Mouse (Mus musculus): ENCODE data around the gene Foxg1. TPM values are rescaled to one million over a fixed set of nuclear protein-coding genes. Genes with fewer than 3 reads are reported as not detected.

Foxg1 gene
- total RNA-seq, 4 experiments from 2014 or later = not detected

DNA sequence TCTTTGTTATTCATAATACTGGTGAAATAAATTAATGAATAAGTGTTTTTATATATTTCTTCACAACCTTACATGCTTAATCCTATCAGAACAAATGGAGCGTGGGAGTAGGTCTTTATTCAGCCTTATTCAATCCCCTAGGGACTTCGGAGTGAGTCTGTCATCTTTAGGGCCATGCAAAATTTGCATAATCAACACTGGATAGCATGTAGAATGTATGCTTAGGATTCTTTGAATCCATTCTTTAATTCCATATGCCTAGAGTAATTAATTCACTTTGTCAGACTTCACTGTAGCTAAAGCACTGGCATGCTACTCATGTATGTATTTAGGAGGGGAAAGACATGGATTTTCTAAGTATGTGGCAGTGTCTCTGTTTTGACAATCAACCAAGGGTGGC lies 27.4 kb downstream of the Foxg1 start:
- no peak for DNase-seq (ENCODE audit: low spot score)

DNA sequence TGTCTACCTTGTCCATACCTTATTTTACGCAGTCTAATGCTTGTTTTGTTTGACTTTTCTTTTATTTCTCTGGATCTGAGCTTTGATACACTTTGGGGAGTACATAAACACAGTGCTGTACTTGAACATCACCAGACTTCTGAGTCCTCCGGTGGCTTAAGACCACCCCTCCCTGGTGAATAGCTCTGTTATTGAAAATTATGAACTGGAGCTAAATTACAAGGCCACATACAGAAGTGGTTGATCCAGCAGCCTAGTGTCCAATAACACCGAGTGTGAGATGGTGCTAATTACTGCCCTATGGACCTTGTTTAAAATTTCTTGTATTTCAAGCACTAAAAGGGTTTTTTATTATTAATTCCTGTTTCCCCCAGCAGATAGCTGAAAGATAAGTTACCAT lies 35.5 kb downstream of the Foxg1 start:
- DNase-seq (ENCODE audit: low spot score) = no peak

Other genes with a start within 250 kb of the Foxg1 start
- not detected for gene Gm43517, start 2.5 kb downstream of the Foxg1 start, total RNA-seq (2022)

All from heart, adult 8-10 months (tissue).